Mouse (Mus musculus) midbrain, postnatal 0 days (tissue): ENCODE results near the gene Cdc42ep3. TPM values are rescaled to one million over a fixed set of nuclear protein-coding genes. Genes with fewer than 3 reads are reported as not detected.

Experiments
- ATAC-seq: fragments of 200-750 bp; cut with Nextera tagmentation; 2 replicates; pipeline ENCODE4 v1.8.0; 2017; ENCODE audit warnings: moderate number of reproducible peaks, mild to moderate bottlenecking, moderate TSS enrichment, moderate library complexity; ENCODE audit not compliant: low FRiP score
- DNase-seq: peaks from one replicate; pipeline ENCODE4 v3.0.0-alpha.2; 2015; ENCODE audit warnings: low spot score
- H3K27ac ChIP-seq: fragments of 300-500 bp; sonication (generic); 2 replicates; pipeline ENCODE4 v1.5.1; 2014; ENCODE audit warnings: low read depth, mild to moderate bottlenecking, low read length, mixed read lengths
- H3K27me3 ChIP-seq: fragments of 300-500 bp; sonication (generic); 2 replicates; pipeline ENCODE4 v1.6.1; 2014; ENCODE audit warnings: low read length, control low read depth, mixed read lengths; ENCODE audit not compliant: insufficient read depth
- H3K36me3 ChIP-seq: fragments of 300-500 bp; sonication (generic); 2 replicates; pipeline ENCODE4 v1.6.1; 2014; ENCODE audit warnings: low read length, control low read depth, mixed read lengths; ENCODE audit not compliant: insufficient read depth
- H3K4me1 ChIP-seq: fragments of 300-500 bp; sonication (generic); 2 replicates; pipeline ENCODE4 v1.6.1; 2014; ENCODE audit warnings: mild to moderate bottlenecking, control low read depth, antibody characterized with exemption, low read length, mixed read lengths; ENCODE audit not compliant: insufficient read depth
- H3K4me2 ChIP-seq: fragments of 300-500 bp; sonication (generic); 2 replicates; pipeline ENCODE4 v1.6.1; 2014; ENCODE audit warnings: low read depth, mild to moderate bottlenecking, low read length, mixed read lengths; ENCODE audit not compliant: poor library complexity, severe bottlenecking
- H3K4me3 ChIP-seq: fragments of 300-500 bp; sonication (generic); 2 replicates; pipeline ENCODE4 v1.5.1; 2014; ENCODE audit warnings: low read depth, mild to moderate bottlenecking, low read length, moderate library complexity
- H3K9ac ChIP-seq: fragments of 300-500 bp; sonication (generic); replicated peaks from 2 replicates; pipeline ENCODE4 v1.6.1; 2014; ENCODE audit warnings: mild to moderate bottlenecking, low read length, moderate library complexity, mixed read lengths; ENCODE audit not compliant: poor library complexity, severe bottlenecking
- H3K9me3 ChIP-seq: fragments of 300-500 bp; sonication (generic); 2 replicates; pipeline ENCODE4 v1.6.1; 2016; ENCODE audit warnings: low read length, control low read depth
- CTCF ChIP-seq: IDR thresholded peaks from 2 replicates; pipeline ENCODE4 v1.5.1; 2016; ENCODE audit warnings: antibody characterized with exemption, mild to moderate bottlenecking
- WGBS: fragments of 180-500 bp; shearing (Covaris S2); extraction: QIAGEN DNeasy Blood & Tissue Kit; methylation state at CpG from one replicate; pipeline ENCODE4 v1.1.7; 2014; 5-methylcytosine and 5-hydroxymethylcytosine counted together
- polyA plus RNA-seq: library from polyadenylated mRNA; unstranded; fragments of >200 nt; fragmentation: Nextera tagmentation; extraction: Ambion mirVana; gene quantifications from 2 replicates; pipeline ENCODE4 v1.2.1, GENCODE M21; 2015
- total RNA-seq: library from RNA; depleted of rRNA; stranded (reverse); fragments of >200 nt; gene quantifications from 2 replicates; pipeline ENCODE4 v1.2.3, GENCODE M21; 2014

Gene Cdc42ep3
- total and polyA plus RNA-seq, 2 experiments from 2014 or later = 26.4 to 37.6 TPM

DNA sequence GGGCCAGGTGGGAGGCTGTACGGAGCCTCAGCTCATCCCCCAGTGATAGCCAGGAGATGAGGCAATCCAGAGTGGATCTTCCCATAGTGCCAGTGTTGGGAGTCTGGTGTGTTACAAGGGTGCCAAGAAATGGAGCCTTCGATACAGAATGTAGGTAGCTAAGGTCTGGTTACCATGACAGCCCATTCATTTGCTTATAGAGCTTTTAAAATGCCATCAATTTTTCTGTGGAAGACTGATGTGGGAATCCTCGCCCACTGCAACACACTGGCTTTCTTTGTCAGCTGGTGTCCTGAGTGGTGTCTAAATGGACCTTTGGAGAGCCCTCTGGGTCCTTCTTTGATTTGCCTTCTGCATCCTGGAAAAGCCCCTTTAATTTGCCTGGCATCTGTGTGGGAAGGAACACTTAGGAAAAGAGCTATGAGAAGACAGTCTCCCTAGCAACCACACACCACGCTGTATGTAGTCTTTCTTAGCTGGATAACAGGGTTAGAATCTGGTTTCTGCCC lies 28.0 kb downstream of the Cdc42ep3 start:
- whole genome bisulfite sequencing = 54% methylated on average over 4 of the region's 4 CpGs
- peak overlapping the region; percentile 62 for H3K27ac ChIP-seq
- TF ChIP-seq CTCF = no peak
- H3K9me3 ChIP-seq = no peaks in the 10 kb centered on the region
- no peak overlapping the region for H3K9ac ChIP-seq
- ATAC-seq (peak; percentile 74), DNase-seq (peak; percentile 60)
- 0 out of 2 replicates have a peak, but pooled peaks cover 4% of the 10 kb centered on the region for H3K36me3 ChIP-seq
- H3K4me1 ChIP-seq = peaks cover 9% of the 10 kb centered on the region; the same call in 1 of the 2 replicates
- no peak overlapping the region for H3K4me2 ChIP-seq
- H3K4me3 ChIP-seq = no peak overlapping the region
- no peaks in the 10 kb centered on the region for H3K27me3 ChIP-seq

DNA sequence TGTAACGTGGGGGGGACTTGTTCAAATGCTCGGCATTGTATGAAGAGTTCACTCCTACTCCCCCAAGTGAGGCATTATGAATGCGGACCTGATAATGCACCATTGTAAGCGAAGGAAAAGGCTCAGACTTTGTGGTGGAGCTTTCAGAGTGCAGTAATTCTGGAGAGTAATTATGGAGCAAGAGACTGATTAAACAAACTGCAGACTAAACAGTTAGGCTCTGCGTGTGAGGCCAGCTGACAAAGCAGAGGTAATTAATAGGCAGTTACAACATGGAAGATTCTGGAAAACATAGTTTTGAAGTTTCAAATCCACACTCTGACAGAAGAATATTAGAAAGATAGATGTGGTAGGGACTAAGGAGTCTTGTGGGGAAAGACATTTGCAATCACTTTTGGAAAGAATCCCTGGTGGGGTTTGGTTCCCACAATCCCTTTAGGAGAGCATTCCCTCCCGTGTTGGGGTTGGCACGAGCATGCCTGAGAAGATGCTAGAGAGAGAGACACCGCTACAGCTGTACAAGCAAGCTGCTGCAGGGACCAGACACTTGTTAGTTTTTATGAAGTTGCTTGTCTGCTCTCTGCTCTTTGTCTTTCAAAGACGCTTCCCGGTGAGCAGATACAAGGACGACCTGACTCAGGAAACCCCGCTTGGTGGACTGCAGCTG lies 37.7 kb downstream of the Cdc42ep3 start:
- Histone ChIP-seq H3K36me3 (no peaks in the 10 kb centered on the region), H3K9me3 (no peaks in the 10 kb centered on the region), H3K27me3 (no peaks in the 10 kb centered on the region), H3K4me1 (no peaks in the 10 kb centered on the region), H3K9ac (no peak overlapping the region), H3K4me2 (no peak overlapping the region), H3K27ac (no peak overlapping the region), H3K4me3 (no peak overlapping the region)
- ATAC-seq (no peak), DNase-seq (no peak)
- WGBS = 67% methylated on average over 12 of the region's 12 CpGs
- TF ChIP-seq CTCF = no peak

DNA sequence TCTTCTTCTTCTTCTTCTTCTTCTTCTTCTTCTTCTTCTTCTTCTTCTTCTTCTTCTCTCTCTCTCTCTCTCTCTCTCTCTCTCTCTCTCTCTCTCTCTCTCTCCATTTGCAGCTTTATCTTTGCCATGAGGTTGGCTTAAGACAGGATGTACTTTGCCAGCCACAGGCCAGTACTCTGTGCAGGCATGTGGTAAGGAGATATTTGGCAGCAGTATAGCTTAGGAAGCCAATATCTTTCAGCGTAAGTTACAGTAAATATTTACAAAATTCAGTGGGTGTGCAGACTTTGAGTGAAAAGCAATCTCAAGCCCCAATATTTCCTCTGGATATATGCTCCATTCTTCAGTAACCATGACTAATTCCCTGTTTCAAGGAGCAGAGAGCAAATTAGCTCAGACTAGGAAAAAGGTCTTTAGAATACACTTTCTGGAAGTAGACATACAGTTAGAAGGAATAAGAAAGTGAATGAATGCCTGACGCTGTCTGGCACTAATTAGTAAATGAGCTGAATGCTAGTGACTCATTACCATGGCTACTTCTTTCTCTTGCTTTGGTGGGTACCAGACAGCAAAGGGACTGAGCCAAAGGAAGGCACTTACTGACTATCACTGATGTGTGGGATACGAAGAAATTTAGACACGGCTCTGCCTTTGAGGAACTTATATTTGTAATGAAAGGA lies 39.3 kb downstream of the Cdc42ep3 start:
- H3K36me3 ChIP-seq = no peaks in the 10 kb centered on the region
- H3K27ac ChIP-seq = no peak overlapping the region
- ATAC-seq = no peak
- no peaks in the 10 kb centered on the region for H3K9me3 ChIP-seq
- 63% methylated on average over 4 of the region's 4 CpGs for WGBS
- no peak overlapping the region for H3K4me2 ChIP-seq
- H3K4me3 ChIP-seq = no peak overlapping the region
- TF ChIP-seq CTCF = no peak
- DNase-seq = peak; percentile 16
- no peaks in the 10 kb centered on the region for H3K27me3 ChIP-seq
- no peak overlapping the region for H3K9ac ChIP-seq
- H3K4me1 ChIP-seq = no peaks in the 10 kb centered on the region

DNA sequence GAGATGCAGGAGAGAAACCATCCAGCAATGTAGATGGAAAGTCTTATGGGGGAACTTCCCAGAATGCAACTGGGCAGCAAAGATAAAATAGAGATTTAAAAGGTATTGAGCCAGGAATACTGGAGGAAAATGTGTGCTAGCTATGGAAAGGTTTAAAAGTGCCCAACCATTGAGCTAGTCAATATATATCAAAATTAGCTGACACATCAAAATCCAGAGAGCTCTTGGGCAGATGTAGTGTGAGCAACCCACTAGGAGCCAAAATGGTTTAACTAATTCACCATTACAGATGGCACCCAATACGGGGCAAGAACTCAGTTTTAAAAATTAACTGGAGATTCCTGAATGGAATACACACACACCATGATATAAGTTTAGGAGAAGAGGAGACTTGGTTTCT lies 44.4 kb downstream of the Cdc42ep3 start:
- no peak overlapping the region for H3K27ac ChIP-seq
- H3K4me1 ChIP-seq = no peaks in the 10 kb centered on the region
- no peaks in the 10 kb centered on the region for H3K36me3 ChIP-seq
- TF ChIP-seq CTCF = no peak
- no peaks in the 10 kb centered on the region for H3K9me3 ChIP-seq
- no peak overlapping the region for H3K4me3 ChIP-seq
- DNase-seq = no peak
- ATAC-seq = no peak
- 89% methylated on average over 1 of the region's 1 CpGs for WGBS
- H3K27me3 ChIP-seq = no peaks in the 10 kb centered on the region
- H3K9ac ChIP-seq = no peak overlapping the region
- no peak overlapping the region for H3K4me2 ChIP-seq

DNA sequence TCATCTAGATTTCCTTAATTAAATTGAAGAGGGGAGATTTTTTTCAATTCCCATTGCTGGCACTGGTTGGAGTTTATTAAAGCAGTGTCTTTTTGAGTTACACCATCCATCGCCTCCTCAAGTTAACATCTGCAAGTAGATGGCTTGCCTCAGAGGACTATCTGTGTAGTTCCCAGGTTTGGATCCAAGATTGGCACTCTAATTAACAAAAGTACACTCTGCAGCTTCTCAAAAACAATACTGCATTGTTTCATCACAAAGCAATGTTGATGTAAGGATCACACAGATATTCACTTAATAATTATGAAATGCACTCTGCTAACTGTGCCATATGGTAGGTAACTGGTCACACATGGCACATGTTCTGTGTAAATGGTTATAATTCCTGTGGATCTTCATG lies 45.4 kb downstream of the Cdc42ep3 start:
- H3K27me3 ChIP-seq = no peaks in the 10 kb centered on the region
- H3K36me3 ChIP-seq = no peaks in the 10 kb centered on the region
- H3K9me3 ChIP-seq = no peaks in the 10 kb centered on the region
- 100% methylated on average over 1 of the region's 1 CpGs for whole genome bisulfite sequencing
- H3K4me2 ChIP-seq = no peak overlapping the region
- no peaks in the 10 kb centered on the region for H3K4me1 ChIP-seq
- no peak overlapping the region for H3K27ac ChIP-seq
- no peak for TF ChIP-seq CTCF
- no peak overlapping the region for H3K4me3 ChIP-seq
- no peak for ATAC-seq
- H3K9ac ChIP-seq = no peak overlapping the region
- DNase-seq = no peak

DNA sequence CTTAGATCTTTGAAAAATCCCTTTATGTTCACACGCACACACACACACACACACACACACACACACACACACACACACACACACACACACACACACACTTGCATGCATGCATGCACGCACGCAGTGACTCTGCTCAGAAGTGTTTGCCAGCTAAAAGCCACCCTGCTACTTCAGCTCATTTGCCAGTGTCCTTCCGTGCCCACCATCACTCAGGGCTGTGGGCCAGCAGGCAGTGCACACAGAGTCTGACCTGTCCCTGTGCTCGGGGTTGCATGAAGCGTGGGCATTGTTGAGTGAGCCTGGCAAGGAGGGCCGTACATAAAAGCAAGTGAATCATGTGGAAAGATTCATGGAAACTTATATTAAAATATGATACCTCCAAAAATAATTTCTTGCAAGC lies 49.2 kb downstream of the Cdc42ep3 start:
- Histone ChIP-seq H3K4me3 (no peak overlapping the region), H3K27me3 (no peaks in the 10 kb centered on the region), H3K9ac (no peak overlapping the region), H3K9me3 (no peaks in the 10 kb centered on the region), H3K4me1 (no peaks in the 10 kb centered on the region), H3K36me3 (no peaks in the 10 kb centered on the region), H3K27ac (no peak overlapping the region), H3K4me2 (no peak overlapping the region)
- no peak for TF ChIP-seq CTCF
- peak; percentile 25 for DNase-seq
- WGBS = 63% methylated on average over 7 of the region's 7 CpGs
- no peak for ATAC-seq
